Mouse (Mus musculus) MEL (cell line): ENCODE data around the gene Sptbn4. TPM values are rescaled to one million over a fixed set of nuclear protein-coding genes. Genes with fewer than 3 reads are reported as not detected.

Source experiments
- DNase-seq: peaks from one replicate; pipeline ENCODE4 v3.0.0; 2011; ENCODE audit warnings: low read depth, low spot score
- H3K27ac ChIP-seq: 2 replicates; pipeline ENCODE4 v1.5.1; 2012; ENCODE audit warnings: low read depth, mild to moderate bottlenecking, control low read depth, low read length, moderate library complexity; ENCODE audit not compliant: control insufficient read depth
- H3K27me3 ChIP-seq, 2 experiments: fragments of 150-350 bp in 1 of 2; sonication (generic) in 1 of 2; 2 replicates each; pipeline ENCODE4 v1.6.1; 2012; ENCODE audit warnings: low read length in 2 of 2, mild to moderate bottlenecking in 2 of 2, improper control_type of control experiment in 1 of 2, moderate library complexity in 1 of 2; ENCODE audit not compliant: insufficient read depth in 2 of 2, control insufficient read depth in 1 of 2
- H3K36me3 ChIP-seq, 2 experiments: 2 replicates each; pipeline ENCODE4 v1.6.1; 2012 to 2014; ENCODE audit warnings: low read length in 2 of 2, improper control_type of control experiment in 1 of 2, inconsistent platforms in 1 of 2, mild to moderate bottlenecking in 1 of 2; ENCODE audit not compliant: insufficient read depth in 2 of 2, control insufficient read depth in 1 of 2
- H3K4me1 ChIP-seq, 2 experiments: fragments of 150-350 bp in 1 of 2; sonication (generic) in 1 of 2; 2 replicates each; pipeline ENCODE4 v1.6.1; 2012; ENCODE audit warnings: low read length in 2 of 2, improper control_type of control experiment in 1 of 2, mild to moderate bottlenecking in 1 of 2; ENCODE audit not compliant: insufficient read depth in 2 of 2, control insufficient read depth in 1 of 2
- H3K4me3 ChIP-seq, 2 experiments: fragments of 150-350 bp in 1 of 2; sonication (generic) in 1 of 2; 2 replicates each; pipeline ENCODE4 v1.5.1; 2012; ENCODE audit warnings: low read depth in 2 of 2, low read length in 2 of 2, mild to moderate bottlenecking in 2 of 2, moderate library complexity in 2 of 2, control low read depth in 1 of 2, improper control_type of control experiment in 1 of 2; ENCODE audit not compliant: control insufficient read depth in 1 of 2, insufficient read depth in 1 of 2
- H3K79me2 ChIP-seq: 2 replicates; pipeline ENCODE4 v1.6.1; 2012; ENCODE audit warnings: mild to moderate bottlenecking, low read length, moderate library complexity; ENCODE audit not compliant: control insufficient read depth, poor library complexity, insufficient read depth
- H3K9ac ChIP-seq: 2 replicates; pipeline ENCODE4 v1.6.1; 2012; ENCODE audit warnings: low read depth, mild to moderate bottlenecking, control low read depth, low read length, moderate library complexity; ENCODE audit not compliant: control insufficient read depth, poor library complexity, severe bottlenecking
- H3K9me3 ChIP-seq: fragments of 150-350 bp; sonication (generic); replicated peaks from 2 replicates; pipeline ENCODE4 v1.6.1; 2012; ENCODE audit warnings: mild to moderate bottlenecking, low read length, improper control_type of control experiment, moderate library complexity; ENCODE audit not compliant: insufficient read depth
- BHLHE40 ChIP-seq: IDR thresholded peaks from 2 replicates; pipeline ENCODE4 v1.6.1; 2012; ENCODE audit warnings: low read depth, mild to moderate bottlenecking, inconsistent platforms, low read length, improper control_type of control experiment, borderline replicate concordance
- CHD1 ChIP-seq: IDR thresholded peaks from 2 replicates; pipeline ENCODE4 v1.6.1; 2012; ENCODE audit warnings: low read depth, mild to moderate bottlenecking, inconsistent platforms, low read length, improper control_type of control experiment
- E2F4 ChIP-seq: IDR thresholded peaks from 2 replicates; pipeline ENCODE4 v1.6.1; 2011; ENCODE audit warnings: low read depth, low read length, improper control_type of control experiment, borderline replicate concordance
- EP300 ChIP-seq, 2 experiments: IDR thresholded peaks; 2 replicates each; pipeline ENCODE4 v1.6.1; 2011; ENCODE audit warnings: improper control_type of control experiment in 2 of 2, low read length in 2 of 2, low read depth in 1 of 2, mild to moderate bottlenecking in 1 of 2
- GABPA ChIP-seq: IDR thresholded peaks from 2 replicates; pipeline ENCODE4 v1.6.1; 2012; ENCODE audit warnings: low read depth, mild to moderate bottlenecking, inconsistent platforms, low read length, improper control_type of control experiment, moderate library complexity
- JUND ChIP-seq: IDR thresholded peaks from 2 replicates; pipeline ENCODE4 v1.6.1; 2011; ENCODE audit warnings: low read depth, mild to moderate bottlenecking, improper control_type of control experiment, low read length
- KAT2A ChIP-seq: conservative IDR thresholded peaks from 2 replicates; pipeline ENCODE4 v1.6.1; 2012; ENCODE audit warnings: low read depth, low read length, improper control_type of control experiment, inconsistent platforms
- MAFK ChIP-seq: IDR thresholded peaks from 2 replicates; pipeline ENCODE4 v1.6.1; 2011; ENCODE audit warnings: low read depth, mild to moderate bottlenecking, low read length, improper control_type of control experiment, borderline replicate concordance
- MAX ChIP-seq: IDR thresholded peaks from 2 replicates; pipeline ENCODE4 v1.6.1; 2011; ENCODE audit warnings: low read length, improper control_type of control experiment
- MXI1 ChIP-seq: IDR thresholded peaks from 2 replicates; pipeline ENCODE4 v1.6.1; 2011; ENCODE audit warnings: mild to moderate bottlenecking, low read depth, low read length, improper control_type of control experiment
- MYC ChIP-seq: IDR thresholded peaks from 2 replicates; pipeline ENCODE4 v1.6.1; 2011; ENCODE audit warnings: low read depth, mild to moderate bottlenecking, low read length, improper control_type of control experiment, moderate library complexity
- POLR2AphosphoS2 ChIP-seq: IDR thresholded peaks from 2 replicates; pipeline ENCODE4 v1.6.1; 2011; ENCODE audit warnings: low read length, improper control_type of control experiment
- POLR2AphosphoS5 ChIP-seq: IDR thresholded peaks from 2 replicates; pipeline ENCODE4 v1.6.1; 2012; ENCODE audit warnings: low read depth, borderline replicate concordance, mild to moderate bottlenecking, inconsistent platforms, low read length, moderate library complexity, mixed read lengths
- SMC3 ChIP-seq: IDR thresholded peaks from 2 replicates; pipeline ENCODE4 v1.6.1; 2011; ENCODE audit warnings: low read depth, low read length, improper control_type of control experiment
- TCF12 ChIP-seq: IDR thresholded peaks from 2 replicates; pipeline ENCODE4 v1.6.1; 2014; ENCODE audit warnings: low read depth, mild to moderate bottlenecking, inconsistent platforms, low read length, improper control_type of control experiment, moderate library complexity
- UBTF ChIP-seq: IDR thresholded peaks from 2 replicates; pipeline ENCODE4 v1.6.1; 2012; ENCODE audit warnings: low read depth, mild to moderate bottlenecking, inconsistent platforms, low read length, improper control_type of control experiment, moderate library complexity, borderline replicate concordance; ENCODE audit not compliant: insufficient read depth
- USF1 ChIP-seq: IDR thresholded peaks from 2 replicates; pipeline ENCODE4 v1.6.1; 2014; ENCODE audit warnings: low read depth, mild to moderate bottlenecking, inconsistent platforms, low read length, improper control_type of control experiment, moderate library complexity
- USF2 ChIP-seq, 2 experiments: IDR thresholded peaks; 2 replicates each; pipeline ENCODE4 v1.6.1; 2011 to 2012; ENCODE audit warnings: improper control_type of control experiment in 2 of 2, low read length in 2 of 2, borderline replicate concordance in 1 of 2, inconsistent platforms in 1 of 2, low read depth in 1 of 2, mild to moderate bottlenecking in 1 of 2; ENCODE audit not compliant: insufficient read depth in 1 of 2
- ZNF384 ChIP-seq: IDR thresholded peaks from 2 replicates; pipeline ENCODE4 v1.6.1; 2012; ENCODE audit warnings: low read depth, mild to moderate bottlenecking, inconsistent platforms, low read length, improper control_type of control experiment
- polyA plus RNA-seq, 2 experiments: library from polyadenylated mRNA; stranded (reverse) in 1 of 2; unstranded in 1 of 2; fragments of >175 nt in 1 of 2; fragments of >200 nt in 1 of 2; gene quantifications; 2 replicates each; pipeline versions ENCODE4 v1.2.1 to v1.2.4; 2012; ENCODE audit warnings: low replicate concordance in 2 of 2, low read depth in 1 of 2; ENCODE audit not compliant: insufficient read length in 2 of 2, insufficient read depth in 1 of 2, missing spikeins in 1 of 2
- total RNA-seq: library from RNA; depleted of rRNA; stranded (reverse); fragments of 300-350 nt; gene quantifications from 2 replicates; pipeline ENCODE4 v1.2.3, GENCODE M21; 2012

Sptbn4 gene
- total and polyA plus RNA-seq, 3 experiments = 0.19 to 0.68 TPM; not detected in 1

GRCm38 (mm10) chr7:27329326-27329947 is 118.0 kb downstream of the Sptbn4 start (continued):
- TF ChIP-seq USF2 (IDR thresholded peaks at IDR 0.05; ENCODE audit: borderline replicate concordance in 1 of 2, insufficient read depth in 1 of 2, low read depth in 1 of 2, low read length in 2 of 2) (no peak), CHD1 (no peak), GABPA (no peak), EP300 (IDR thresholded peaks at IDR 0.05; ENCODE audit: low read depth in 1 of 2, low read length in 2 of 2) (no peak), TCF12 (peak; percentile 48; the same call in 1 of the 2 replicates), ZNF384 (no peak), MAX (peak; percentile 81), JUND (no peak), USF1 (no peak), KAT2A (no peak), POLR2AphosphoS2 (0 out of 2 replicates have a peak, but pooled peaks have one; percentile 23), BHLHE40 (peak; percentile 24; the same call in 1 of the 2 replicates), MXI1 (peak; percentile 85), E2F4 (no peak), SMC3 (peak; percentile 63), UBTF (0 out of 2 replicates have a peak, but pooled peaks have one; percentile 69), POLR2AphosphoS5 (no peak)

- H3K36me3 ChIP-seq = no peaks in the 10 kb centered on the region
- peaks cover 0 to 3% of the 10 kb centered on the region in 2 experiments; a peak in 1 of 4 replicates for H3K4me1 ChIP-seq
- H3K79me2 ChIP-seq = peaks cover 7% of the 10 kb centered on the region; the same call in 1 of the 2 replicates
- TF ChIP-seq MAFK (no peak), MYC (no peak)
- H3K9ac ChIP-seq = peak overlapping the region; percentile 58; the same call in 1 of the 2 replicates
- DNase-seq = peak; percentile 23
- H3K27ac ChIP-seq = no peak overlapping the region
- no peak overlapping the region for H3K4me3 ChIP-seq
- H3K9me3 ChIP-seq = no peaks in the 10 kb centered on the region
- H3K27me3 ChIP-seq = no peaks in the 10 kb centered on the region
Observed at GRCm38 (mm10) chr7:27328648-27329047, 118.8 kb downstream of the Sptbn4 start.
